Comparison of ENCODE assay signal across 11 mouse cellular contexts in genomic region chr9:43944816-43945741, GRCm38 (mm10).
DNase-seq lines count a peak whose midpoint lies in the region; ATAC-seq lines count a peak whose summit lies in the region.
"Had no signal": no experiment of that assay in that cellular context is flagged by ENCODE, and none has a peak within 500 bp of the region (broad histone marks: within the 10 kb centered on the region; RNA-seq: fewer than 3 reads in every experiment).

No protein-coding gene starts in this region.

- no peak overlapping the region for H3K9ac ChIP-seq in liver, embryonic 12.5 days
- H3K9ac ChIP-seq: neural tube, embryonic 13.5 days; stomach, embryonic 15.5 days had no signal

- no peaks in the 10 kb centered on the region for H3K36me3 ChIP-seq in liver, embryonic 12.5 days
- H3K36me3 ChIP-seq: neural tube, embryonic 13.5 days; stomach, embryonic 15.5 days had no signal

- H3K27me3 ChIP-seq in liver, embryonic 12.5 days (replicated peaks), result no peaks in the 10 kb centered on the region
- H3K27me3 ChIP-seq: neural tube, embryonic 13.5 days; stomach, embryonic 15.5 days had no signal

- no peaks in the 10 kb centered on the region for H3K4me1 ChIP-seq in liver, embryonic 12.5 days
- H3K4me1 ChIP-seq: stomach, embryonic 15.5 days had no signal

- 55% methylated on average over 13 of the region's 13 CpGs for WGBS in liver, embryonic 12.5 days (ENCODE audit: insufficient replicate concordance)

- no peaks in the 10 kb centered on the region for H3K9me3 ChIP-seq in liver, embryonic 12.5 days (replicated peaks)
- H3K9me3 ChIP-seq: neural tube, embryonic 13.5 days; stomach, embryonic 15.5 days had no signal

- no peak overlapping the region for H3K4me2 ChIP-seq in liver, embryonic 12.5 days
- H3K4me2 ChIP-seq: neural tube, embryonic 13.5 days; stomach, embryonic 15.5 days had no signal

- H3K27ac ChIP-seq in liver, embryonic 12.5 days, result peak overlapping the region; percentile 27; the same call in 1 of the 2 replicates
- H3K27ac ChIP-seq: stomach, embryonic 15.5 days had no signal

- intact Hi-C loops in left cerebral cortex, postnatal 10 days (cut with DNase I), result no loop called here
- intact Hi-C loops in gastrocnemius, postnatal 14 days (cut with DNase I; ENCODE audit: low total_unique reads), result no loop called here

- no peak overlapping the region for H3K4me3 ChIP-seq in liver, embryonic 12.5 days
- H3K4me3 ChIP-seq: neural tube, embryonic 13.5 days; stomach, embryonic 15.5 days had no signal

- peak; percentile 28 to 30 for DNase-seq in left cerebral cortex, adult 18-20 months (ENCODE audit: low spot score in 2 of 2)
- DNase-seq in left cerebral cortex, postnatal 10 days (ENCODE audit: extremely low spot score in 1 of 2, low spot score in 2 of 2), result no peak
- peak; percentile 74 for DNase-seq in brain, adult 2 months (ENCODE audit: low read depth, low spot score)
- peak; percentile 32 for DNase-seq in gastrocnemius, postnatal 14 days
- no peak for DNase-seq in layer of hippocampus, postnatal 25 days (ENCODE audit: extremely low spot score in 1 of 2, low spot score in 1 of 2)
- DNase-seq: kidney, postnatal 36 days; lung, postnatal 14 days had no signal

- ATAC-seq in liver, embryonic 12.5 days, result peak; percentile 65
- ATAC-seq in erythroid progenitor cell, adult 5-6 weeks (replicated peaks; ENCODE audit: low FRiP score, poor library complexity, severe bottlenecking), result no peak

Comparison
In these comparisons a context has a peak if more than half of its experiments do, and no peak if none do; other contexts are left out.
1. DNase-seq: peak in left cerebral cortex, adult 18-20 months (2 of 2), brain, adult 2 months (single experiment) and gastrocnemius, postnatal 14 days (single experiment); none in left cerebral cortex, postnatal 10 days (0 of 2) and layer of hippocampus, postnatal 25 days (0 of 2).